Mouse (Mus musculus) midbrain, embryonic 15.5 days (tissue): ENCODE measurements around the gene 1700025G04Rik. TPM values are rescaled to one million over a fixed set of nuclear protein-coding genes. Genes with fewer than 3 reads are reported as not detected.

Experiments used
- ATAC-seq: fragments of 200-750 bp; cut with Nextera tagmentation; replicated peaks from 2 replicates; pipeline ENCODE4 v1.8.0; 2017; ENCODE audit warnings: moderate TSS enrichment
- H3K27ac ChIP-seq: fragments of 300-500 bp; sonication (generic); 2 replicates; pipeline ENCODE4 v1.5.1; 2015; ENCODE audit warnings: mild to moderate bottlenecking, inconsistent platforms
- H3K27me3 ChIP-seq: fragments of 300-500 bp; sonication (generic); replicated peaks from 2 replicates; pipeline ENCODE4 v1.6.1; 2015; ENCODE audit warnings: inconsistent platforms
- H3K36me3 ChIP-seq: fragments of 300-500 bp; sonication (generic); replicated peaks from 2 replicates; pipeline ENCODE4 v1.6.1; 2015; ENCODE audit warnings: inconsistent platforms
- H3K4me1 ChIP-seq: fragments of 300-500 bp; sonication (generic); 2 replicates; pipeline ENCODE4 v1.6.1; 2015; ENCODE audit warnings: inconsistent platforms
- H3K4me2 ChIP-seq: fragments of 300-500 bp; sonication (generic); 2 replicates; pipeline ENCODE4 v1.6.1; 2015; ENCODE audit warnings: inconsistent platforms, mild to moderate bottlenecking, moderate library complexity
- H3K4me3 ChIP-seq: fragments of 300-500 bp; sonication (generic); 2 replicates; pipeline ENCODE4 v1.5.1; 2015; ENCODE audit warnings: mild to moderate bottlenecking, inconsistent platforms
- H3K9ac ChIP-seq: fragments of 300-500 bp; sonication (generic); 2 replicates; pipeline ENCODE4 v1.6.1; 2015; ENCODE audit warnings: mild to moderate bottlenecking, inconsistent platforms
- H3K9me3 ChIP-seq: fragments of 300-500 bp; sonication (generic); 2 replicates; pipeline ENCODE4 v1.6.1; 2016; ENCODE audit warnings: inconsistent platforms
- WGBS: fragments of 180-500 bp; shearing (Covaris S2); methylation state at CpG from one replicate; pipeline ENCODE4 v1.1.7; 2015; ENCODE audit warnings: mixed read lengths; 5-methylcytosine and 5-hydroxymethylcytosine counted together
- polyA plus RNA-seq: library from polyadenylated mRNA; unstranded; fragments of >200 nt; fragmentation: Nextera tagmentation; extraction: Ambion mirVana; gene quantifications from 2 replicates; pipeline ENCODE4 v1.2.1, GENCODE M21; 2015

1700025G04Rik gene
- polyA plus RNA-seq, 1 experiment from 2014 or later = 34.6 TPM

- H3K9me3 ChIP-seq = no peaks in the 10 kb centered on the region
- ATAC-seq = no peak
Observed at GRCm38 (mm10) chr1:152067919-152068318, 22.0 kb downstream of the 1700025G04Rik start.

GRCm38 (mm10) chr1:152065527-152065926, 24.4 kb downstream of the 1700025G04Rik start:
- H3K4me3 ChIP-seq = no peak overlapping the region

More at GRCm38 (mm10) chr1:152067919-152068318, 22.0 kb downstream of the 1700025G04Rik start:
- Histone ChIP-seq H3K4me2 (no peak overlapping the region), H3K4me3 (no peak overlapping the region), H3K27ac (no peak overlapping the region), H3K4me1 (peaks cover 12% of the 10 kb centered on the region), H3K36me3 (no peaks in the 10 kb centered on the region), H3K9ac (no peak overlapping the region), H3K27me3 (no peaks in the 10 kb centered on the region)

GRCm38 (mm10) chr1:152063357-152064145, 26.4 kb downstream of the 1700025G04Rik start:
- Histone ChIP-seq H3K4me1 (peaks cover 9% of the 10 kb centered on the region), H3K27me3 (no peaks in the 10 kb centered on the region), H3K4me3 (no peak overlapping the region), H3K9ac (no peak overlapping the region), H3K27ac (no peak overlapping the region), H3K4me2 (no peak overlapping the region), H3K9me3 (no peaks in the 10 kb centered on the region), H3K36me3 (no peaks in the 10 kb centered on the region)
- 93% methylated on average over 11 of the region's 11 CpGs for WGBS
- no peak for ATAC-seq

More at GRCm38 (mm10) chr1:152065527-152065926, 24.4 kb downstream of the 1700025G04Rik start:
- WGBS = 97% methylated on average over 7 of the region's 7 CpGs
- no peak overlapping the region for H3K9ac ChIP-seq
- no peak overlapping the region for H3K27ac ChIP-seq
- no peaks in the 10 kb centered on the region for H3K36me3 ChIP-seq
- no peaks in the 10 kb centered on the region for H3K27me3 ChIP-seq
- no peak for ATAC-seq
- no peaks in the 10 kb centered on the region for H3K9me3 ChIP-seq
- no peak overlapping the region for H3K4me2 ChIP-seq
- H3K4me1 ChIP-seq = peaks cover 2% of the 10 kb centered on the region; the same call in 1 of the 2 replicates

GRCm38 (mm10) chr1:152061745-152062144, 28.2 kb downstream of the 1700025G04Rik start:
- Histone ChIP-seq H3K4me2 (no peak overlapping the region), H3K27me3 (no peaks in the 10 kb centered on the region), H3K9me3 (no peaks in the 10 kb centered on the region), H3K36me3 (no peaks in the 10 kb centered on the region), H3K27ac (no peak overlapping the region), H3K9ac (no peak overlapping the region), H3K4me1 (peaks cover 7% of the 10 kb centered on the region; the same call in 1 of the 2 replicates), H3K4me3 (no peak overlapping the region)
- no peak for ATAC-seq
- 86% methylated on average over 12 of the region's 12 CpGs for WGBS

GRCm38 (mm10) chr1:152060265-152060664, 29.7 kb downstream of the 1700025G04Rik start:
- WGBS = 83% methylated on average over 3 of the region's 3 CpGs
- H3K27ac ChIP-seq = no peak overlapping the region
- no peaks in the 10 kb centered on the region for H3K9me3 ChIP-seq

GRCm38 (mm10) chr1:152058776-152059175, 31.1 kb downstream of the 1700025G04Rik start:
- no peak overlapping the region for H3K4me2 ChIP-seq
- H3K4me3 ChIP-seq = no peak overlapping the region
- 81% methylated on average over 3 of the region's 3 CpGs for WGBS
- no peaks in the 10 kb centered on the region for H3K9me3 ChIP-seq
- H3K9ac ChIP-seq = no peak overlapping the region
- no peaks in the 10 kb centered on the region for H3K36me3 ChIP-seq
- H3K27me3 ChIP-seq = no peaks in the 10 kb centered on the region
- no peak for ATAC-seq
- peaks cover 7% of the 10 kb centered on the region; the same call in 1 of the 2 replicates for H3K4me1 ChIP-seq
- no peak overlapping the region for H3K27ac ChIP-seq

More at GRCm38 (mm10) chr1:152060265-152060664, 29.7 kb downstream of the 1700025G04Rik start:
- Histone ChIP-seq H3K9ac (no peak overlapping the region), H3K4me1 (peaks cover 7% of the 10 kb centered on the region; the same call in 1 of the 2 replicates), H3K36me3 (no peaks in the 10 kb centered on the region), H3K4me2 (no peak overlapping the region), H3K4me3 (no peak overlapping the region), H3K27me3 (no peaks in the 10 kb centered on the region)
- no peak for ATAC-seq

GRCm38 (mm10) chr1:152053112-152053511, 36.8 kb downstream of the 1700025G04Rik start:
- 0 out of 2 replicates have a peak, but pooled peaks cover 5% of the 10 kb centered on the region for H3K4me1 ChIP-seq
- H3K9me3 ChIP-seq = no peaks in the 10 kb centered on the region
- no peaks in the 10 kb centered on the region for H3K36me3 ChIP-seq
- H3K9ac ChIP-seq = no peak overlapping the region
- no peak overlapping the region for H3K4me3 ChIP-seq
- H3K27ac ChIP-seq = no peak overlapping the region
- H3K4me2 ChIP-seq = no peak overlapping the region
- 89% methylated on average over 5 of the region's 5 CpGs for WGBS
- ATAC-seq = no peak
- H3K27me3 ChIP-seq = no peaks in the 10 kb centered on the region

GRCm38 (mm10) chr1:152051858-152052257, 38.1 kb downstream of the 1700025G04Rik start:
- Histone ChIP-seq H3K4me2 (no peak overlapping the region), H3K36me3 (no peaks in the 10 kb centered on the region), H3K4me1 (peaks cover 10% of the 10 kb centered on the region), H3K9ac (no peak overlapping the region), H3K27me3 (no peaks in the 10 kb centered on the region), H3K27ac (no peak overlapping the region), H3K4me3 (no peak overlapping the region), H3K9me3 (no peaks in the 10 kb centered on the region)
- WGBS = 84% methylated on average over 9 of the region's 9 CpGs
- ATAC-seq = no peak

- Histone ChIP-seq H3K9me3 (no peaks in the 10 kb centered on the region), H3K9ac (no peak overlapping the region), H3K36me3 (no peaks in the 10 kb centered on the region), H3K4me3 (no peak overlapping the region), H3K27me3 (no peaks in the 10 kb centered on the region), H3K4me1 (peaks cover 13% of the 10 kb centered on the region), H3K4me2 (no peak overlapping the region), H3K27ac (no peak overlapping the region)
- no peak for ATAC-seq
- WGBS = 91% methylated on average over 7 of the region's 7 CpGs
Observed at GRCm38 (mm10) chr1:152050037-152050436, 39.9 kb downstream of the 1700025G04Rik start.

GRCm38 (mm10) chr1:152048291-152048690, 41.6 kb downstream of the 1700025G04Rik start:
- H3K9ac ChIP-seq = no peak overlapping the region
- H3K27me3 ChIP-seq = no peaks in the 10 kb centered on the region
- no peak overlapping the region for H3K4me2 ChIP-seq
- no peak for ATAC-seq
- no peak overlapping the region for H3K4me3 ChIP-seq
- no peak overlapping the region for H3K27ac ChIP-seq
- H3K9me3 ChIP-seq = no peaks in the 10 kb centered on the region
- no peaks in the 10 kb centered on the region for H3K36me3 ChIP-seq
- whole genome bisulfite sequencing = 77% methylated on average over 4 of the region's 4 CpGs
- H3K4me1 ChIP-seq = peaks cover 13% of the 10 kb centered on the region

- Histone ChIP-seq H3K27ac (no peak overlapping the region), H3K9me3 (no peaks in the 10 kb centered on the region), H3K9ac (no peak overlapping the region), H3K4me3 (no peak overlapping the region), H3K4me1 (peaks cover 13% of the 10 kb centered on the region), H3K4me2 (no peak overlapping the region), H3K27me3 (no peaks in the 10 kb centered on the region), H3K36me3 (no peaks in the 10 kb centered on the region)
- 0 out of 2 replicates have a peak, but pooled peaks have one; percentile 35 for ATAC-seq
- WGBS = 53% methylated on average over 5 of the region's 5 CpGs
Observed at GRCm38 (mm10) chr1:152047416-152047815, 42.5 kb downstream of the 1700025G04Rik start.

GRCm38 (mm10) chr1:152043453-152043852, 46.5 kb downstream of the 1700025G04Rik start:
- Histone ChIP-seq H3K9ac (no peak overlapping the region), H3K4me2 (no peak overlapping the region), H3K27ac (no peak overlapping the region), H3K4me3 (no peak overlapping the region), H3K9me3 (no peaks in the 10 kb centered on the region), H3K27me3 (no peaks in the 10 kb centered on the region), H3K4me1 (peaks cover 18% of the 10 kb centered on the region), H3K36me3 (no peaks in the 10 kb centered on the region)
- ATAC-seq = no peak
- WGBS = 92% methylated on average over 2 of the region's 2 CpGs

GRCm38 (mm10) chr1:152042409-152042808, 47.5 kb downstream of the 1700025G04Rik start:
- H3K4me3 ChIP-seq = no peak overlapping the region
- H3K36me3 ChIP-seq = no peaks in the 10 kb centered on the region
- peaks cover 25% of the 10 kb centered on the region for H3K4me1 ChIP-seq
- H3K27me3 ChIP-seq = no peaks in the 10 kb centered on the region
- H3K9ac ChIP-seq = no peak overlapping the region
- ATAC-seq = no peak
- H3K4me2 ChIP-seq = no peak overlapping the region
- H3K9me3 ChIP-seq = no peaks in the 10 kb centered on the region
- 87% methylated on average over 3 of the region's 3 CpGs for WGBS
- H3K27ac ChIP-seq = no peak overlapping the region
